Mouse (Mus musculus): ENCODE measurements around the gene Traf7.

GRCm38 (mm10) chr17:24488186-24488661 is 39.5 kb downstream of the Traf7 start, which contains the start of gene Caskin1:
- TF ChIP-seq POLR2A (IDR thresholded peaks at IDR 0.05; ENCODE audit: insufficient read length, low read depth) (no peak), MYOD1 (IDR thresholded peaks at IDR 0.05; ENCODE audit: control insufficient read depth in 1 of 3, insufficient read length in 2 of 3, low read depth in 2 of 3) (no peak), USF1 (IDR thresholded peaks at IDR 0.05; ENCODE audit: low read depth) (no peak), E2F4 (IDR thresholded peaks at IDR 0.05; ENCODE audit: insufficient read depth) (no peak), MAX (IDR thresholded peaks at IDR 0.05; ENCODE audit: low read depth) (no peak), MYOG (IDR thresholded peaks at IDR 0.05; ENCODE audit: control insufficient read depth in 1 of 3, insufficient read depth in 1 of 3, insufficient read length in 2 of 3, low read depth in 2 of 3) (no peak), CEBPB (IDR thresholded peaks at IDR 0.05; ENCODE audit: insufficient read depth, poor library complexity, severe bottlenecking) (no peak)

Data from myocyte (in vitro differentiated cells).